Comparison of ENCODE assay signal across 24 mouse cellular contexts in the genomic region with DNA sequence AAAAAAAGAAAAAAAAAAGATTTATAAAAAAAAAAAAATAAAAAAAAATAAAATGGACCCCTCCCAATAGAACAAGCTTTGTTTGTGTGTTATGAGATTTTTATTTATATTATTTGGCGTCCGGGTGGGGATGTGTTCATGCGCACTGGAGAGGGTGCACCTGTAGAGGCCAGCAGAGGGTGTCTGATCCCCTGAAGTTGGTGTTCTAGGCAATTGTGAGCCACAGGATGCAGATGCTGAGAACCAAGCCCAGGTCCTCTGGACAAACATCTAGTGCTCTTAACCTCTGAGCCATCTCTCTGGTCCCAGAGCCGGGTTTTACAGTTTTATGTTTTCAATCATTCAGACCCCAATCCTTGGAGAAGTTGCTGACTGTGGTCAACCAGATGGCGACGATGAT. TPM values are rescaled to one million over a fixed set of nuclear protein-coding genes. Genes with fewer than 3 reads are reported as not detected.
DNase-seq lines count a peak whose midpoint lies in the region; ATAC-seq and TF ChIP-seq lines count a peak whose summit lies in the region.
"Had no signal": no experiment of that assay in that cellular context is flagged by ENCODE, and none has a peak within 500 bp of the region (broad histone marks: within the 10 kb centered on the region; RNA-seq: fewer than 3 reads in every experiment).

No protein-coding gene starts in this region.

- no peak for TF ChIP-seq POLR2A in small intestine, adult 2 months (IDR thresholded peaks at IDR 0.05; ENCODE audit: low read depth, low read length)

- no peaks in the 10 kb centered on the region for H3K36me3 ChIP-seq in ES-E14 (ENCODE audit: control insufficient read depth, insufficient read depth, low read length, poor library complexity, severe bottlenecking)
- no peaks in the 10 kb centered on the region for H3K36me3 ChIP-seq in small intestine, adult 2 months (ENCODE audit: control insufficient read depth, insufficient read depth, low read length)
- H3K36me3 ChIP-seq: embryonic facial prominence, embryonic 10.5 days; heart, embryonic 12.5 days; hindbrain, embryonic 10.5 days; intestine, embryonic 15.5 days; limb, embryonic 15.5 days; liver, embryonic 15.5 days had no signal

- H3K9me3 ChIP-seq in ES-E14 (ENCODE audit: control insufficient read depth, insufficient read depth, low read depth, low read length) = no peaks in the 10 kb centered on the region
- H3K9me3 ChIP-seq: embryonic facial prominence, embryonic 10.5 days; heart, embryonic 12.5 days; hindbrain, embryonic 10.5 days; intestine, embryonic 15.5 days; limb, embryonic 15.5 days; liver, embryonic 15.5 days had no signal

- H3K4me3 ChIP-seq in ES-E14 (ENCODE audit: insufficient read depth in 1 of 2, low read depth in 1 of 2, low read length in 2 of 2, poor library complexity in 1 of 2, severe bottlenecking in 1 of 2) = no peak overlapping the region
- no peak overlapping the region for H3K4me3 ChIP-seq in small intestine, adult 2 months (ENCODE audit: low read depth, low read length)
- H3K4me3 ChIP-seq: heart, embryonic 12.5 days; hindbrain, embryonic 10.5 days; intestine, embryonic 15.5 days; left cerebral cortex, adult 2 months; limb, embryonic 15.5 days; liver, embryonic 15.5 days had no signal

- H3K9ac ChIP-seq in ES-E14 (ENCODE audit: insufficient read depth, low read depth, low read length, poor library complexity, severe bottlenecking) = no peak overlapping the region
- H3K9ac ChIP-seq: heart, embryonic 12.5 days; intestine, embryonic 15.5 days; limb, embryonic 15.5 days; liver, embryonic 15.5 days had no signal

- WGBS in small intestine, adult 2 months = 93% methylated on average over 6 of the region's 6 CpGs

- in situ Hi-C loops in ES-E14 (cut with MboI; ENCODE audit: low sequenced_read_pairs in 2 of 2, unreplicated experiment in 2 of 2) = no loop called here

- peak; percentile 13; the same call in 1 of the 2 replicates for TF ChIP-seq CTCF in small intestine, adult 2 months (IDR thresholded peaks at IDR 0.05; ENCODE audit: extremely low read depth, insufficient read length, insufficient replicate concordance, low read depth, low read length)

- no peaks in the 10 kb centered on the region for H3K27me3 ChIP-seq in small intestine, adult 2 months (ENCODE audit: control insufficient read depth, insufficient read depth, low read length)
- H3K27me3 ChIP-seq: heart, embryonic 12.5 days; intestine, embryonic 15.5 days had no signal

- H3K4me1 ChIP-seq in ES-E14 (ENCODE audit: control insufficient read depth in 2 of 2, insufficient read depth in 2 of 2, low read length in 2 of 2, poor library complexity in 1 of 2) = peaks cover 14 to 30% of the 10 kb centered on the region in 2 experiments
- peaks cover 10% of the 10 kb centered on the region for H3K4me1 ChIP-seq in small intestine, adult 2 months (ENCODE audit: control insufficient read depth, insufficient read depth, insufficient read length, low read length)

- H3K27ac ChIP-seq in ES-E14 (ENCODE audit: insufficient read depth, low read depth, low read length, poor library complexity, severe bottlenecking) = no peak overlapping the region
- no peak overlapping the region for H3K27ac ChIP-seq in small intestine, adult 2 months (ENCODE audit: insufficient read depth, low read depth, low read length)
- H3K27ac ChIP-seq: embryonic facial prominence, embryonic 10.5 days; left cerebral cortex, adult 2 months; liver, embryonic 15.5 days had no signal

- peak; percentile 83 for DNase-seq in heart, adult 11 months
- DNase-seq in heart, adult 9 months (ENCODE audit: low spot score in 2 of 2) = no peak
- peak; percentile 75 for DNase-seq in A20 (ENCODE audit: low read depth, low spot score)
- DNase-seq in ES-E14 (ENCODE audit: low read depth, low spot score) = no peak
- DNase-seq in T-cell, adult 2 months (ENCODE audit: low spot score) = no peak
- DNase-seq: adrenal gland, postnatal 25 days; cerebellum, adult 11 months; cerebellum, adult 9-11 months; gastrocnemius, postnatal 10 days; heart, postnatal 10 days; kidney, postnatal 4 days; left cerebral cortex, postnatal 4 days; lung, postnatal 10 days had no signal

- no peak for ATAC-seq in megakaryocyte progenitor cell, adult 5-6 weeks (replicated peaks; ENCODE audit: poor library complexity)
- ATAC-seq: forebrain, embryonic 16.5 days; hindbrain, embryonic 16.5 days had no signal

TF ChIP-seq in ES-E14, 5 proteins besides CTCF, POLR2A, EP300 and RAD21:
- TF ChIP-seq ZNF384 (IDR thresholded peaks at IDR 0.05; ENCODE audit: low read depth, low read length) (peak; percentile 65), HCFC1 (IDR thresholded peaks at IDR 0.05; ENCODE audit: borderline replicate concordance, insufficient read depth, low read length) (no peak), MAFK (IDR thresholded peaks at IDR 0.05; ENCODE audit: insufficient read depth, low read depth, low read length) (no peak)
TF ChIP-seq in ES-E14: peak in this region for 1.

RNA-seq across cellular contexts. Expression of gene Notch4, which starts 3.6 kb away (rescaled TPM):
- 14.0 and 24.7 TPM in 2 replicates for total RNA-seq in ES-E14 (2012; rRNA removed)
- polyA plus RNA-seq in small intestine, adult 2 months (2012; rRNA removed) = 12.1 and 16.7 TPM in 2 replicates
- 0.17 and 0.39 TPM in 2 replicates for total RNA-seq in megakaryocyte progenitor cell, adult 5-6 weeks (2015)
- under 0.01 and 0.14 TPM in 2 replicates for total RNA-seq in megakaryocyte progenitor cell, adult 5-6 weeks (2017)

RNA-seq across cellular contexts. Expression of gene Gpsm3, which starts 29.2 kb away (rescaled TPM):
- 4.9 and 5.8 TPM in 2 replicates for total RNA-seq in ES-E14 (2012; rRNA removed)
- 3.5 and 8.1 TPM in 2 replicates for polyA plus RNA-seq in small intestine, adult 2 months (2012; rRNA removed)
- total RNA-seq in megakaryocyte progenitor cell, adult 5-6 weeks (2015) = 63.4 and 69.0 TPM in 2 replicates
- 14.5 and 20.2 TPM in 2 replicates for total RNA-seq in megakaryocyte progenitor cell, adult 5-6 weeks (2017)

RNA-seq across cellular contexts. Expression of gene Pbx2, which starts 30.6 kb away (rescaled TPM):
- 36.0 and 47.2 TPM in 2 replicates for total RNA-seq in ES-E14 (2012; rRNA removed)
- 16.1 and 32.2 TPM in 2 replicates for polyA plus RNA-seq in small intestine, adult 2 months (2012; rRNA removed)
- total RNA-seq in megakaryocyte progenitor cell, adult 5-6 weeks (2015) = 17.0 and 20.6 TPM in 2 replicates
- total RNA-seq in megakaryocyte progenitor cell, adult 5-6 weeks (2017) = 24.9 and 26.7 TPM in 2 replicates

RNA-seq across cellular contexts. Expression of gene Ager, which starts 37.2 kb away (rescaled TPM):
- 2.3 and 2.5 TPM in 2 replicates for total RNA-seq in ES-E14 (2012; rRNA removed)
- polyA plus RNA-seq in small intestine, adult 2 months (2012; rRNA removed) = 0.90 and 1.7 TPM in 2 replicates
- 1.5 and 2.6 TPM in 2 replicates for total RNA-seq in megakaryocyte progenitor cell, adult 5-6 weeks (2015)
- total RNA-seq in megakaryocyte progenitor cell, adult 5-6 weeks (2017) = 0.24 and 3.0 TPM in 2 replicates

RNA-seq across cellular contexts. Expression of gene Rnf5, which starts 43.1 kb away (rescaled TPM):
- 21.4 and 22.8 TPM in 2 replicates for total RNA-seq in ES-E14 (2012; rRNA removed)
- polyA plus RNA-seq in small intestine, adult 2 months (2012; rRNA removed) = 66.7 and 147 TPM in 2 replicates
- 50.6 and 51.6 TPM in 2 replicates for total RNA-seq in megakaryocyte progenitor cell, adult 5-6 weeks (2015)
- 17.7 and 18.5 TPM in 2 replicates for total RNA-seq in megakaryocyte progenitor cell, adult 5-6 weeks (2017)

Comparison
In these comparisons a context has a peak if more than half of its experiments do, and no peak if none do; other contexts are left out.
1. DNase-seq: peak in heart, adult 11 months (single experiment) and A20 (single experiment); none in heart, adult 9 months (0 of 2), ES-E14 (single experiment) and T-cell, adult 2 months (single experiment).
2. RNA of gene Notch4, which starts 3.6 kb away (total RNA-seq): 14.0 to 24.7 TPM in ES-E14; under 0.01 to 0.39 TPM in megakaryocyte progenitor cell, adult 5-6 weeks; every median in the first group is over 10 times any median in the second.